Mouse (Mus musculus): Measurements from ENCODE around the gene Psmd11.

GRCm38 (mm10) chr11:80476222-80477189 is 48.1 kb downstream of the Psmd11 start, which contains the start of gene Cdk5r1:
- TF ChIP-seq CTCF (IDR thresholded peaks at IDR 0.05; ENCODE audit: low read depth, low read length), result peak; percentile 47
- TF ChIP-seq POLR2A (IDR thresholded peaks at IDR 0.05; ENCODE audit: extremely low read depth, insufficient read depth, low read length), result no peak
